24 mouse cellular contexts compared by ENCODE assay signal in the genomic region with DNA sequence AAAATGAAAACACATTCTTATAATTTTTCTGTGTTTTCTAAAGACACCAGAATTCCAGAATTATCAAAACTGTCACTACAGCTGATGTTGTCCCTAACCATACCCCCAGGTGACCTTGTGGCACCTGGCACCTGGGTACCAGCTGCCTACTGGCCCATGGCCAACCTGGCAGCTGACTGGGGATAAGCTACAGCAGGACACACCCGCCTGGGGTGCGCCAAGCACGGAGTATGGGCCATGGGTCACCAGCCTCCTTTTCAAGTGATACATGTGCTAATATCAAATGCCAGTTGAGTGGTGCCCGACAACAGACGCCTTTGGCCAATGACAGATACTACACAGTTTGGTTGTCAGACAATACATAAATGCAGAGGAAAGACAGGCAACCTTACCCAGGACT. TPM values are rescaled to one million over a fixed set of nuclear protein-coding genes. Genes with fewer than 3 reads are reported as not detected.
DNase-seq lines count a peak whose midpoint lies in the region; ATAC-seq and TF ChIP-seq lines count a peak whose summit lies in the region.
"Had no signal": no experiment of that assay in that cellular context is flagged by ENCODE, and none has a peak within 500 bp of the region (broad histone marks: within the 10 kb centered on the region; RNA-seq: fewer than 3 reads in every experiment).

No protein-coding gene starts in this region.

- no peak for TF ChIP-seq CTCF in testis, adult 2 months (IDR thresholded peaks at IDR 0.05; ENCODE audit: control insufficient read depth, insufficient read depth, insufficient replicate concordance, low read depth, low read length)

- no peak overlapping the region for H3K27ac ChIP-seq in kidney, embryonic 16.5 days (ENCODE audit: low read length)
- H3K27ac ChIP-seq in testis, adult 2 months (ENCODE audit: control insufficient read depth, insufficient read depth, low read depth, low read length), result 0 out of 2 replicates have a peak overlapping the region, but pooled peaks have one; percentile 19
- no peak overlapping the region for H3K27ac ChIP-seq in hindbrain, embryonic 16.5 days (ENCODE audit: low read depth, low read length)
- H3K27ac ChIP-seq: forebrain, embryonic 10.5 days; forebrain, embryonic 13.5 days; heart, embryonic 10.5 days; heart, embryonic 13.5 days; hindbrain, embryonic 13.5 days; hindbrain, postnatal 0 days had no signal

- no peak overlapping the region for H3K9ac ChIP-seq in kidney, embryonic 16.5 days (replicated peaks; ENCODE audit: low read length)
- H3K9ac ChIP-seq in hindbrain, embryonic 16.5 days (ENCODE audit: low read depth, low read length), result no peak overlapping the region
- H3K9ac ChIP-seq: forebrain, embryonic 13.5 days; heart, embryonic 13.5 days; hindbrain, embryonic 13.5 days had no signal

- no peak overlapping the region for H3K4me3 ChIP-seq in kidney, embryonic 16.5 days (ENCODE audit: low read length)
- H3K4me3 ChIP-seq in testis, adult 2 months (ENCODE audit: control insufficient read depth, low read depth, low read length), result no peak overlapping the region
- no peak overlapping the region for H3K4me3 ChIP-seq in hindbrain, embryonic 16.5 days (ENCODE audit: low read length)
- H3K4me3 ChIP-seq: forebrain, embryonic 10.5 days; forebrain, embryonic 13.5 days; heart, embryonic 10.5 days; heart, embryonic 13.5 days; hindbrain, embryonic 13.5 days had no signal

- no peaks in the 10 kb centered on the region for H3K36me3 ChIP-seq in kidney, embryonic 16.5 days (ENCODE audit: insufficient read depth, low read length)
- no peaks in the 10 kb centered on the region for H3K36me3 ChIP-seq in testis, adult 2 months (ENCODE audit: control insufficient read depth, insufficient read depth, low read length)
- H3K36me3 ChIP-seq in hindbrain, embryonic 16.5 days (ENCODE audit: control insufficient read depth, insufficient read depth, low read length), result no peaks in the 10 kb centered on the region
- H3K36me3 ChIP-seq: forebrain, embryonic 10.5 days; heart, embryonic 10.5 days; heart, embryonic 13.5 days; hindbrain, embryonic 13.5 days had no signal

- no peak for TF ChIP-seq POLR2A in testis, adult 2 months (IDR thresholded peaks at IDR 0.05; ENCODE audit: control insufficient read depth, low read depth, low read length)

- H3K4me2 ChIP-seq in kidney, embryonic 16.5 days (replicated peaks; ENCODE audit: low read depth, low read length), result no peak overlapping the region
- no peak overlapping the region for H3K4me2 ChIP-seq in hindbrain, embryonic 16.5 days (ENCODE audit: low read length)
- H3K4me2 ChIP-seq: forebrain, embryonic 13.5 days; heart, embryonic 13.5 days; hindbrain, embryonic 13.5 days had no signal

- no peaks in the 10 kb centered on the region for H3K27me3 ChIP-seq in kidney, embryonic 16.5 days (ENCODE audit: insufficient read depth, low read length)
- H3K27me3 ChIP-seq in testis, adult 2 months (ENCODE audit: control insufficient read depth, insufficient read depth, low read length), result no peaks in the 10 kb centered on the region
- H3K27me3 ChIP-seq in hindbrain, embryonic 16.5 days (replicated peaks; ENCODE audit: control insufficient read depth, insufficient read depth, low read length), result no peaks in the 10 kb centered on the region

- no peaks in the 10 kb centered on the region for H3K4me1 ChIP-seq in kidney, embryonic 16.5 days (ENCODE audit: insufficient read depth, low read length)
- no peaks in the 10 kb centered on the region for H3K4me1 ChIP-seq in testis, adult 2 months (ENCODE audit: control insufficient read depth, insufficient read depth, low read length)
- no peaks in the 10 kb centered on the region for H3K4me1 ChIP-seq in hindbrain, embryonic 16.5 days (ENCODE audit: control insufficient read depth, insufficient read depth, low read depth, low read length)
- H3K4me1 ChIP-seq: heart, embryonic 10.5 days; heart, embryonic 13.5 days; hindbrain, embryonic 13.5 days had no signal

- no peak for ATAC-seq in kidney, embryonic 16.5 days (ENCODE audit: low FRiP score, low TSS enrichment)
- ATAC-seq in hindbrain, embryonic 16.5 days, result no peak
- ATAC-seq: activated CD4-positive, CD25-positive, alpha-beta regulatory T cell, adult 4 months; forebrain, embryonic 13.5 days; forebrain, embryonic 16.5 days; hindbrain, postnatal 0 days; inflammation-experienced regulatory T-cells, adult 6 months had no signal

- peak; percentile 25 to 44 for DNase-seq in cerebellum, postnatal 10 days
- DNase-seq in cerebellum, postnatal 4 days (ENCODE audit: low spot score in 2 of 2), result no peak
- peak; percentile 18 for DNase-seq in kidney, adult 11 months
- DNase-seq in testis, postnatal 14 days (ENCODE audit: low spot score), result no peak
- DNase-seq: adrenal gland, postnatal 10 days; adrenal gland, postnatal 36 days; cerebellum, adult 11 months; cerebellum, adult 2 months; cerebellum, adult 9-11 months; cerebellum, postnatal 36 days; gastrocnemius, postnatal 10 days; gastrocnemius, postnatal 36 days had no signal

- peaks cover 6% of the 10 kb centered on the region for H3K9me3 ChIP-seq in kidney, embryonic 16.5 days (ENCODE audit: low read length)
- no peaks in the 10 kb centered on the region; the same call in 1 of the 2 replicates for H3K9me3 ChIP-seq in hindbrain, embryonic 16.5 days (ENCODE audit: control insufficient read depth, low read length)
- H3K9me3 ChIP-seq: heart, embryonic 10.5 days; hindbrain, embryonic 13.5 days had no signal

- 76% methylated on average over 5 of the region's 5 CpGs for WGBS in kidney, embryonic 16.5 days
- WGBS in hindbrain, embryonic 16.5 days, result 71% methylated on average over 5 of the region's 5 CpGs

RNA-seq across cellular contexts. Expression of a gene that starts 26.3 kb away (rescaled TPM):
- polyA plus RNA-seq in kidney, embryonic 16.5 days (2015; fragmentation: Nextera tagmentation; extraction: Ambion mirVana), result 116 and 119 TPM in 2 replicates
- 17.8 and 21.0 TPM in 2 replicates for polyA plus RNA-seq in testis, adult 2 months (2012; rRNA removed)
- polyA plus RNA-seq in hindbrain, embryonic 16.5 days (2015; fragmentation: Nextera tagmentation; extraction: Ambion mirVana), result 76.3 and 82.0 TPM in 2 replicates

RNA-seq across cellular contexts. Expression of a gene that starts 48.6 kb away (rescaled TPM):
- polyA plus RNA-seq in kidney, embryonic 16.5 days (2015; fragmentation: Nextera tagmentation; extraction: Ambion mirVana), result 2.1 and 2.4 TPM in 2 replicates
- polyA plus RNA-seq in testis, adult 2 months (2012; rRNA removed), result 0.31 and 0.83 TPM in 2 replicates
- 3.5 and 4.3 TPM in 2 replicates for polyA plus RNA-seq in hindbrain, embryonic 16.5 days (2015; fragmentation: Nextera tagmentation; extraction: Ambion mirVana)

Comparison
In these comparisons a context has a peak if more than half of its experiments do, and no peak if none do; other contexts are left out.
1. DNase-seq: peak in cerebellum, postnatal 10 days (2 of 2) and kidney, adult 11 months (single experiment); none in cerebellum, postnatal 4 days (0 of 2) and testis, postnatal 14 days (single experiment).